Mouse (Mus musculus) induced T-regulatory cell, adult 2 months (primary cell): ENCODE measurements around the gene Amz2.

Source experiments
- DNase-seq: peaks from one replicate; pipeline ENCODE4 v3.0.0-alpha.2; 2012; ENCODE audit warnings: low read depth

Amz2 gene

GRCm38 (mm10) chr11:109425392-109426271, at the start of gene Amz2:
TSS of gene Amz2 (plus strand) at chr11:109425946.
- DNase-seq = peak; percentile 100

GRCm38 (mm10) chr11:109376484-109377143, 49.1 kb upstream of the Amz2 start:
- peak; percentile 46 for DNase-seq

- DNase-seq = peak; percentile 32
These were observed 48.3 kb upstream of the Amz2 start for GRCm38 (mm10) chr11:109377477-109377876.

- peak; percentile 47 for DNase-seq
These were observed 47.7 kb upstream of the Amz2 start for GRCm38 (mm10) chr11:109378051-109378450.

- DNase-seq = no peak
These were observed 45.1 kb upstream of the Amz2 start for GRCm38 (mm10) chr11:109380662-109381061.

GRCm38 (mm10) chr11:109385296-109385695, 40.5 kb upstream of the Amz2 start:
- DNase-seq = no peak

- DNase-seq = no peak
These were observed 36.7 kb upstream of the Amz2 start for GRCm38 (mm10) chr11:109389046-109389445.

- DNase-seq = no peak
These were observed 34.5 kb upstream of the Amz2 start for GRCm38 (mm10) chr11:109391200-109391599.

- no peak for DNase-seq
These were observed 34.0 kb upstream of the Amz2 start for GRCm38 (mm10) chr11:109391760-109392159.

GRCm38 (mm10) chr11:109392601-109393000, 33.1 kb upstream of the Amz2 start:
- no peak for DNase-seq

- DNase-seq = no peak
These were observed 31.0 kb upstream of the Amz2 start for GRCm38 (mm10) chr11:109394758-109395157.

- DNase-seq = no peak
These were observed 30.5 kb upstream of the Amz2 start for GRCm38 (mm10) chr11:109395291-109395690.

GRCm38 (mm10) chr11:109406431-109406830, 19.3 kb upstream of the Amz2 start:
- no peak for DNase-seq

- DNase-seq = no peak
These were observed 15.4 kb upstream of the Amz2 start for GRCm38 (mm10) chr11:109410197-109410980.

- no peak for DNase-seq
These were observed 12.1 kb upstream of the Amz2 start, which contains the start of gene 9930022D16Rik for GRCm38 (mm10) chr11:109413617-109414016. TSS of gene 9930022D16Rik (plus strand) at chr11:109413917.

GRCm38 (mm10) chr11:109414802-109415201, 10.9 kb upstream of the Amz2 start:
- peak; percentile 36 for DNase-seq

GRCm38 (mm10) chr11:109416709-109417420, 8.9 kb upstream of the Amz2 start:
- DNase-seq = no peak

GRCm38 (mm10) chr11:109417472-109418040, 8.2 kb upstream of the Amz2 start:
- DNase-seq = peak; percentile 77

GRCm38 (mm10) chr11:109419461-109419860, 6.3 kb upstream of the Amz2 start:
- DNase-seq = no peak

GRCm38 (mm10) chr11:109419961-109420566, 5.7 kb upstream of the Amz2 start:
- peak; percentile 95 for DNase-seq

GRCm38 (mm10) chr11:109420567-109420962, 5.2 kb upstream of the Amz2 start:
- DNase-seq = peak; percentile 93
